Mouse (Mus musculus): ENCODE data around the gene Mllt10. TPM values are rescaled to one million over a fixed set of nuclear protein-coding genes. Genes with fewer than 3 reads are reported as not detected.

Mllt10 gene
- polyA plus RNA-seq, 1 experiment from 2014 or later, result 40.8 TPM

- ATAC-seq (replicated peaks; ENCODE audit: insufficient number of reproducible peaks, low FRiP score, low TSS enrichment, low read depth) (no peak), DNase-seq (ENCODE audit: low spot score) (peak; percentile 48)
- H3K27ac ChIP-seq (replicated peaks; ENCODE audit: low read depth, low read length), result peak overlapping the region; percentile 43
- H3K27me3 ChIP-seq (ENCODE audit: control insufficient read depth, insufficient read depth, low read length), result no peaks in the 10 kb centered on the region
- H3K36me3 ChIP-seq (replicated peaks; ENCODE audit: control insufficient read depth, insufficient read depth, low read depth, low read length), result no peaks in the 10 kb centered on the region
- peak overlapping the region; percentile 84 for H3K9ac ChIP-seq (replicated peaks; ENCODE audit: low read length)
- H3K4me3 ChIP-seq (ENCODE audit: low read depth, low read length), result peak overlapping the region; percentile 39
- WGBS, result under 1% methylated on average over 26 of the region's 26 CpGs
- peaks cover 8% of the 10 kb centered on the region for H3K4me1 ChIP-seq (ENCODE audit: control insufficient read depth, insufficient read depth, low read length)
- H3K4me2 ChIP-seq (ENCODE audit: low read depth, low read length), result peak overlapping the region; percentile 91
- no peaks in the 10 kb centered on the region for H3K9me3 ChIP-seq (replicated peaks; ENCODE audit: control insufficient read depth, low read length)
Measured at GRCm38 (mm10) chr2:18031271-18031821, 23.7 kb upstream of the Mllt10 start.

DNA sequence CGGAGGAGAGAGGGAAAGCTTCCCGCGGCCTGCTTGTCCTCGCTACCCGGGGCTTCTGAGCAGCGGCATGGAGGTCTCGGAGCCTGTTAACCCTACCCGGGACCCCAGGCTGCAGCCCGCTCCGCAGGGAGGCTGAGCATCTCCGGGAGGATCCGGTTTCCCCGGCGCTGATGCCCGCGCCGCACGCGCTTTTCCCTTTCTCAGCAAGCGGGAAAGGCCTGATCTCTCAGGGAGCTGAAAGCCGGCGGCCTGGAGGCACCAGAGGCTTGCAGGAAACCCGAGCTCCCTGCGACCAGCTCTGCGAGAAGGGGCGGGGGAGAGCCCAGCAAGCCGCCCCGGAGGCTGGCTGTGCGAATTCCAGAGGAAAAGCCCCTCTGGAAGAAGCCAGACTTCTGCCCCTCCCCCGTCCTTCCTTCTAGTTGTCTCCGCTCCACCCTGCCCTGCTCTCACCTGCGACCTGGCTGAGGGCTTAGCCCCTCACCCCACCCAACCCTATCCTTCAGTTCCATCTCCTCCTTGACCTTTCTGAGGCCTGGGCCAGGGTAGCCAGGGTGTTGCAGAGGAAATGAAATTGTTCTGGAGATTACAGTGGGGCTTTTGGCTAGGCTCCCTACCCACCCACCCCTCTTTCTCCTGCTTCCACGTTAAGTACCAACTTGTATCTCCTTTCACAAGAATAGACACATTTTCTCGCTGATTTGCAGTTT, 23.1 kb upstream of the Mllt10 start:
- WGBS, result under 1% methylated on average over 34 of the region's 34 CpGs
- Histone ChIP-seq H3K4me2 (ENCODE audit: low read depth, low read length) (peak overlapping the region; percentile 91), H3K36me3 (replicated peaks; ENCODE audit: control insufficient read depth, insufficient read depth, low read depth, low read length) (no peaks in the 10 kb centered on the region), H3K27me3 (ENCODE audit: control insufficient read depth, insufficient read depth, low read length) (no peaks in the 10 kb centered on the region), H3K9ac (replicated peaks; ENCODE audit: low read length) (peak overlapping the region; percentile 84), H3K27ac (replicated peaks; ENCODE audit: low read depth, low read length) (peak overlapping the region; percentile 43; the same call in 1 of the 2 replicates), H3K9me3 (replicated peaks; ENCODE audit: control insufficient read depth, low read length) (no peaks in the 10 kb centered on the region), H3K4me3 (ENCODE audit: low read depth, low read length) (peak overlapping the region; percentile 39), H3K4me1 (ENCODE audit: control insufficient read depth, insufficient read depth, low read length) (peaks cover 8% of the 10 kb centered on the region)
- DNase-seq (ENCODE audit: low spot score), result peak; percentile 93
- peak; percentile 26; the same call in 1 of the 2 replicates for ATAC-seq (replicated peaks; ENCODE audit: insufficient number of reproducible peaks, low FRiP score, low TSS enrichment, low read depth)

DNA sequence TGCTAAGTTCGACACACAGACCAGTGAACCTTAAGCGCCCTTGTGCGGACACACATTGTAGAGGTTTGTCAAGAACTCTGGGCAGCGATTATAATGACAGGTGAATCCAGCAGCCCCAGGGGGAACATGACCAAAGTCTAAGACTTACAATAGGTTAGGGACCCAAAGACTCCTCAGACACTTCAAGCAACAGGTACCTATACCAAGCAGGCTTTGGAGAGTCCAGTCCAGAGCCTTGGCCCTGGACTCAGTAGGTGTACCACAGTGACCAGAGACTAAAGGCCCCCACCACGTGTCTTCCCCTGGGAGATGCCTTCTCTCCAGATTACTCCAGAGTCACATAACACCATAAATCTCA, 22.5 kb upstream of the Mllt10 start:
- Histone ChIP-seq H3K4me3 (ENCODE audit: low read depth, low read length) (no peak overlapping the region), H3K9ac (replicated peaks; ENCODE audit: low read length) (peak overlapping the region; percentile 38), H3K4me1 (ENCODE audit: control insufficient read depth, insufficient read depth, low read length) (peaks cover 8% of the 10 kb centered on the region), H3K27ac (replicated peaks; ENCODE audit: low read depth, low read length) (no peak overlapping the region), H3K36me3 (replicated peaks; ENCODE audit: control insufficient read depth, insufficient read depth, low read depth, low read length) (no peaks in the 10 kb centered on the region), H3K9me3 (replicated peaks; ENCODE audit: control insufficient read depth, low read length) (no peaks in the 10 kb centered on the region), H3K4me2 (ENCODE audit: low read depth, low read length) (peak overlapping the region; percentile 91), H3K27me3 (ENCODE audit: control insufficient read depth, insufficient read depth, low read length) (no peaks in the 10 kb centered on the region)
- whole genome bisulfite sequencing, result 24% methylated on average over 5 of the region's 5 CpGs
- peak; percentile 19 for DNase-seq (ENCODE audit: low spot score)
- no peak for ATAC-seq (replicated peaks; ENCODE audit: insufficient number of reproducible peaks, low FRiP score, low TSS enrichment, low read depth)

GRCm38 (mm10) chr2:18033166-18034108, 21.6 kb upstream of the Mllt10 start:
- no peak overlapping the region; the same call in 1 of the 2 replicates for H3K27ac ChIP-seq (replicated peaks; ENCODE audit: low read depth, low read length)
- H3K27me3 ChIP-seq (ENCODE audit: control insufficient read depth, insufficient read depth, low read length), result no peaks in the 10 kb centered on the region
- peak overlapping the region; percentile 38 for H3K9ac ChIP-seq (replicated peaks; ENCODE audit: low read length)
- peaks cover 8% of the 10 kb centered on the region for H3K4me1 ChIP-seq (ENCODE audit: control insufficient read depth, insufficient read depth, low read length)
- H3K4me2 ChIP-seq (ENCODE audit: low read depth, low read length), result no peak overlapping the region; the same call in 1 of the 2 replicates
- no peaks in the 10 kb centered on the region for H3K36me3 ChIP-seq (replicated peaks; ENCODE audit: control insufficient read depth, insufficient read depth, low read depth, low read length)
- ATAC-seq (replicated peaks; ENCODE audit: insufficient number of reproducible peaks, low FRiP score, low TSS enrichment, low read depth) (no peak), DNase-seq (ENCODE audit: low spot score) (peak; percentile 40)
- no peaks in the 10 kb centered on the region for H3K9me3 ChIP-seq (replicated peaks; ENCODE audit: control insufficient read depth, low read length)
- WGBS, result 33% methylated on average over 10 of the region's 10 CpGs
- H3K4me3 ChIP-seq (ENCODE audit: low read depth, low read length), result no peak overlapping the region

DNA sequence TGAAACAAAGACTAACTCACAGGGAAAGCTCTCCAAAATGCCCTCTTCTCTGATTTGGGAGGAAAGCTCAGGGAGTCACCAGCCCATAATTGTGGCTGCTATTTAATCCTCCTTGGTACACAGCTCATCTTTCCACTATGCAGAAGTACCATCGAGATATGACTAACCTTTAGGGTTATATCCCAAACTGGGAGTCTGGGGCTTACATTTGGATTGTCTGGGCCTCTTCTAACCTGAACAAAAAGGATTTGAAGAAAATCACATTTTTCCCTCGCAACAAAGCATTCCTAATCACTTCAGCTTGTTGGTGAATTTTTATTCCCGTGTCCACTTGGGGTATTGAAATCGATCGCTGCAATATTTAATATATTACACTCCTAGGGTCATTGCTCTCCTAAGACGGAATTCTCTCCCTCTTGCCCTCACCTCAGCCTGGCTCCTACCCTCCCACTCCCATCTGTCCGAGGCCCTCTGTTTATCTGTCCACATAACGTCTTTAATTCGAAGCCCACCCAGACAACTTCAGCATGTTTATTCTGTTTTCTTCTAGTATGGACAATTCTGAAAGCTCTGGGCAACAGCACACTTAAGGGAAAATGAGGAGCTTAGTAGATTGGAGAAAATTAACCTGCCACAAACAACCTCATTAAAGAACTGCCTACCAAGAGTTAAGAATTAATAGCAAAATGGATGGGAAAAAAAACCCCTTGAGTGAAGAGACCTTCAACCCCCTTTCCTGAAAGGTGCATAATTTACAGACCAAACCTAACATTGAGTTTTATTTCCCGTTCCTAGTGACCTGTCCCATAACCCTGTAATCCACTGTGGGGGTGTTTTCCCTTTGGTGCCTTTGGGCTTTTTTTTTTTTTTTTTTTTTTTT, 20.4 kb upstream of the Mllt10 start:
- Histone ChIP-seq H3K36me3 (replicated peaks; ENCODE audit: control insufficient read depth, insufficient read depth, low read depth, low read length) (no peaks in the 10 kb centered on the region), H3K4me3 (ENCODE audit: low read depth, low read length) (no peak overlapping the region), H3K9me3 (replicated peaks; ENCODE audit: control insufficient read depth, low read length) (no peaks in the 10 kb centered on the region), H3K4me2 (ENCODE audit: low read depth, low read length) (no peak overlapping the region), H3K27ac (replicated peaks; ENCODE audit: low read depth, low read length) (no peak overlapping the region; the same call in 1 of the 2 replicates), H3K27me3 (ENCODE audit: control insufficient read depth, insufficient read depth, low read length) (no peaks in the 10 kb centered on the region), H3K4me1 (ENCODE audit: control insufficient read depth, insufficient read depth, low read length) (peaks cover 10% of the 10 kb centered on the region), H3K9ac (replicated peaks; ENCODE audit: low read length) (no peak overlapping the region)
- 36% methylated on average over 10 of the region's 10 CpGs for WGBS
- ATAC-seq (replicated peaks; ENCODE audit: insufficient number of reproducible peaks, low FRiP score, low TSS enrichment, low read depth) (no peak), DNase-seq (ENCODE audit: low spot score) (peak; percentile 19)

DNA sequence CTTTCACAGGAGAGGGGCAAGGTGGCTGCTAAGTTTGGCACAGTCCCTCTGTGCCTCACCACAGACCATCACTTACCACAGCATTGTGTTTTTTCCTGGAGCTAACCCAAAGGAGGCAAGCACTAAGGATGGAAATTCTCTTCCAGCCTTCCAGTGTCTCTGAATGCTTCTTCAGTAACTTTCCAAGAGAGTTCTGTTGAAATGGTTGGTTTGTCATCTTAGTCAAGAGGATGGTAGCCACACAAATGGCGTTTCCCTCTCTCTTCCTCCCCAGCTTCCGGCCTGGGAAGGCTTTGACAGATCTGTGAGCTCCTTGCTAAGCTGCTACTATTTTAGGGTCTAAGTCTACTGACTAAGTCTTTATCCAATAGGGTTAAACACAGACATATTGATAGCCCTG, 17.5 kb upstream of the Mllt10 start, which contains the start of gene A930004D18Rik:
Gene A930004D18Rik (minus strand): TSS at position 247 of the 400 bp plus-strand sequence.
- no peak within 1 kb of the TSS for H3K4me2 ChIP-seq (ENCODE audit: low read depth, low read length)
- H3K36me3 ChIP-seq (replicated peaks; ENCODE audit: control insufficient read depth, insufficient read depth, low read depth, low read length), result no peaks in the 10 kb centered on the region
- no peak for ATAC-seq (replicated peaks; ENCODE audit: insufficient number of reproducible peaks, low FRiP score, low TSS enrichment, low read depth)
- WGBS, result 34% methylated on average over 2 of the region's 2 CpGs
- H3K27me3 ChIP-seq (ENCODE audit: control insufficient read depth, insufficient read depth, low read length), result no peaks in the 10 kb centered on the region
- DNase-seq (ENCODE audit: low spot score), result no peak
- peaks cover 15% of the 10 kb centered on the region for H3K4me1 ChIP-seq (ENCODE audit: control insufficient read depth, insufficient read depth, low read length)
- H3K4me3 ChIP-seq (ENCODE audit: low read depth, low read length), result no peak within 1 kb of the TSS
- H3K9me3 ChIP-seq (replicated peaks; ENCODE audit: control insufficient read depth, low read length), result no peaks in the 10 kb centered on the region
- H3K9ac ChIP-seq (replicated peaks; ENCODE audit: low read length), result no peak within 1 kb of the TSS; the same call in 1 of the 2 replicates
- H3K27ac ChIP-seq (replicated peaks; ENCODE audit: low read depth, low read length), result no peak within 1 kb of the TSS

GRCm38 (mm10) chr2:18038141-18038752, 16.8 kb upstream of the Mllt10 start:
- Histone ChIP-seq H3K9ac (replicated peaks; ENCODE audit: low read length) (no peak overlapping the region; the same call in 1 of the 2 replicates), H3K9me3 (replicated peaks; ENCODE audit: control insufficient read depth, low read length) (no peaks in the 10 kb centered on the region), H3K4me1 (ENCODE audit: control insufficient read depth, insufficient read depth, low read length) (peaks cover 13% of the 10 kb centered on the region), H3K36me3 (replicated peaks; ENCODE audit: control insufficient read depth, insufficient read depth, low read depth, low read length) (no peaks in the 10 kb centered on the region), H3K4me3 (ENCODE audit: low read depth, low read length) (no peak overlapping the region), H3K27ac (replicated peaks; ENCODE audit: low read depth, low read length) (no peak overlapping the region), H3K27me3 (ENCODE audit: control insufficient read depth, insufficient read depth, low read length) (no peaks in the 10 kb centered on the region), H3K4me2 (ENCODE audit: low read depth, low read length) (no peak overlapping the region)
- peak; percentile 6 for DNase-seq (ENCODE audit: low spot score)
- 36% methylated on average over 3 of the region's 3 CpGs for WGBS
- ATAC-seq (replicated peaks; ENCODE audit: insufficient number of reproducible peaks, low FRiP score, low TSS enrichment, low read depth), result no peak
